Mouse (Mus musculus) limb, embryonic 14.5 days (tissue): Measurements from ENCODE around the gene Boll. TPM values are rescaled to one million over a fixed set of nuclear protein-coding genes. Genes with fewer than 3 reads are reported as not detected.

Source experiments
- ATAC-seq: fragments of 200-750 bp; cut with Nextera tagmentation; 2 replicates; pipeline ENCODE4 v1.8.0; 2017; ENCODE audit warnings: low read depth, moderate number of reproducible peaks, moderate TSS enrichment; ENCODE audit not compliant: low FRiP score
- DNase-seq: peaks from one replicate; pipeline ENCODE4 v3.0.0-alpha.2; 2015; ENCODE audit warnings: low spot score
- H3K27ac ChIP-seq: fragments of 300-500 bp; sonication (generic); replicated peaks from 2 replicates; pipeline ENCODE4 v1.5.1; 2014; ENCODE audit warnings: low read depth, mild to moderate bottlenecking, low read length, moderate library complexity, mixed read lengths
- H3K27me3 ChIP-seq: fragments of 300-500 bp; sonication (generic); 2 replicates; pipeline ENCODE4 v1.6.1; 2014; ENCODE audit warnings: low read length, mixed read lengths; ENCODE audit not compliant: control insufficient read depth, insufficient read depth
- H3K36me3 ChIP-seq: fragments of 300-500 bp; sonication (generic); 2 replicates; pipeline ENCODE4 v1.6.1; 2014; ENCODE audit warnings: mild to moderate bottlenecking, low read length, moderate library complexity, mixed read lengths; ENCODE audit not compliant: control insufficient read depth, insufficient read depth
- H3K4me1 ChIP-seq: fragments of 300-500 bp; sonication (generic); 2 replicates; pipeline ENCODE4 v1.6.1; 2014; ENCODE audit warnings: antibody characterized with exemption, low read length, mixed read lengths; ENCODE audit not compliant: control insufficient read depth, insufficient read depth
- H3K4me2 ChIP-seq: fragments of 300-500 bp; sonication (generic); replicated peaks from 2 replicates; pipeline ENCODE4 v1.6.1; 2014; ENCODE audit warnings: low read depth, mild to moderate bottlenecking, low read length, moderate library complexity; ENCODE audit not compliant: severe bottlenecking
- H3K4me3 ChIP-seq: fragments of 300-500 bp; sonication (generic); replicated peaks from 2 replicates; pipeline ENCODE4 v1.5.1; 2014; ENCODE audit warnings: low read length
- H3K9ac ChIP-seq: fragments of 300-500 bp; sonication (generic); 2 replicates; pipeline ENCODE4 v1.6.1; 2014; ENCODE audit warnings: mild to moderate bottlenecking, low read depth, low read length, moderate library complexity; ENCODE audit not compliant: severe bottlenecking
- H3K9me3 ChIP-seq: fragments of 300-500 bp; sonication (generic); 2 replicates; pipeline ENCODE4 v1.6.1; 2016; ENCODE audit warnings: low read length; ENCODE audit not compliant: control insufficient read depth
- POLR2A ChIP-seq: fragments of 200-500 bp; IDR thresholded peaks from 2 replicates; pipeline ENCODE4 v1.8.0; 2012; ENCODE audit warnings: inconsistent platforms, mild to moderate bottlenecking, moderate library complexity, borderline replicate concordance; ENCODE audit not compliant: insufficient read depth, insufficient read length; ENCODE audit errors: extremely low read depth
- WGBS: fragments of 180-500 bp; shearing (Covaris S2); extraction: QIAGEN DNeasy Blood & Tissue Kit; methylation state at CpG from one replicate; pipeline ENCODE4 v1.1.7; 2014; 5-methylcytosine and 5-hydroxymethylcytosine counted together
- polyA plus RNA-seq, 2 experiments: library from polyadenylated mRNA; depleted of rRNA in 1 of 2; stranded (reverse) in 1 of 2; unstranded in 1 of 2; fragments of >200 nt; fragmentation: Nextera tagmentation in 1 of 2; extraction: Ambion mirVana in 1 of 2; gene quantifications; 2 replicates each; pipeline versions ENCODE4 v1.2.1 to v1.2.3; 2012 to 2014

The Boll gene
- polyA plus RNA-seq, 2 experiments = 0.24 to 0.99 TPM

DNA sequence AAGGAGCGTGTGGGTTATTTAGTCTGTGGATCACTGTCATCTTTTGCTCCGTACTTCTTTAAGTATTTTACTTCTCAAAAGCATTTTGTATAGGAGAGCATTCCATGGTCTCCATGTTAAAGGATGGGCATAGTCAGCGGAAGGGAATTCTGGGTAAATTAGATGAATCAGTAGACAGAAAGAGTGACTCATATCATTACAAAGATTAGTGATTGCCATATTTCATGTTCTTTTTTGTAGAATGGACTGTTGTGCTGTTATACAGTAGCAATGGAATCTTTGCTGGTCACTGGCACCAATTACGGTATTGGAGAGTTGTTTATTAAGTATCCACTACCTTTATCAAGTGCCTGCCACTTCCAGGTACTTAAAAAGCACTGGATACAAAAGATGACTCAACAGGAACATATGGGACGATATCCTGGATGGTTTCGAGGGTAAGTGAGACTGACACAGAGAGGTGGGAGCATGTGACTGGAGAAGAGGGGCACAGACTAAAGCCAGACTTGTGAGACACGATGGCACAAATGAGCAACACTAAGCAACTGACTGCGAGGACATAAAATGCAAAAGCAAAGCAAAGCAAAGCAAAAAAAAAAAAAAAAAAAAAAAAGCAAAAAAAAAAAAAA, 134.9 kb downstream of the Boll start:
- Histone ChIP-seq H3K4me1 (peaks cover 13% of the 10 kb centered on the region; the same call in 1 of the 2 replicates), H3K9ac (no peak overlapping the region), H3K4me2 (no peak overlapping the region), H3K27me3 (no peaks in the 10 kb centered on the region), H3K4me3 (no peak overlapping the region), H3K9me3 (no peaks in the 10 kb centered on the region), H3K27ac (no peak overlapping the region), H3K36me3 (no peaks in the 10 kb centered on the region)
- no peak for TF ChIP-seq POLR2A
- WGBS = 86% methylated on average over 8 of the region's 8 CpGs
- no peak for ATAC-seq
- no peak for DNase-seq

DNA sequence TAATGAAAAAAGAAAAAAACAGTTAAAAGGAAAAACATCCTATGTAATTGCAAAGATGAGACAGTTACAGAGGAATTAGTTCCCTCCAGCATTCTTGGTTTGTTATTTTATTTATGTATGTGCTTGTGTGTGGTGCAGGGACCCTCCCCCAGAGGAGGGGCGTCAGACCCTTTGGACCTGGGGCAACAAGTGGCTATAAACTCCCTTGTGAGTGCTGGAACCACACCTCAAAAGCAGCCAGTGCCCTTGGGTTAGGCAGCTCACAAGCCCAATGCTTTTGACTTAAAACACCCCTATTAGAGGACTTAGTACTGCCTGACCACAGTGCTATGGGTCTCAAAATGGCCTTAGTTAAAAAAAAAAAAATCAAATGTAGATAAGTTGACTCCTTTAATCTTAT, 135.9 kb downstream of the Boll start:
- no peak overlapping the region for H3K4me3 ChIP-seq
- ATAC-seq (no peak), DNase-seq (no peak)
- H3K9ac ChIP-seq = no peak overlapping the region
- TF ChIP-seq POLR2A = no peak
- peak overlapping the region; percentile 29 for H3K4me2 ChIP-seq
- peaks cover 22% of the 10 kb centered on the region for H3K4me1 ChIP-seq
- no peaks in the 10 kb centered on the region for H3K9me3 ChIP-seq
- H3K27ac ChIP-seq = no peak overlapping the region
- 24% methylated on average over 1 of the region's 1 CpGs for WGBS
- H3K36me3 ChIP-seq = no peaks in the 10 kb centered on the region
- no peaks in the 10 kb centered on the region for H3K27me3 ChIP-seq

DNA sequence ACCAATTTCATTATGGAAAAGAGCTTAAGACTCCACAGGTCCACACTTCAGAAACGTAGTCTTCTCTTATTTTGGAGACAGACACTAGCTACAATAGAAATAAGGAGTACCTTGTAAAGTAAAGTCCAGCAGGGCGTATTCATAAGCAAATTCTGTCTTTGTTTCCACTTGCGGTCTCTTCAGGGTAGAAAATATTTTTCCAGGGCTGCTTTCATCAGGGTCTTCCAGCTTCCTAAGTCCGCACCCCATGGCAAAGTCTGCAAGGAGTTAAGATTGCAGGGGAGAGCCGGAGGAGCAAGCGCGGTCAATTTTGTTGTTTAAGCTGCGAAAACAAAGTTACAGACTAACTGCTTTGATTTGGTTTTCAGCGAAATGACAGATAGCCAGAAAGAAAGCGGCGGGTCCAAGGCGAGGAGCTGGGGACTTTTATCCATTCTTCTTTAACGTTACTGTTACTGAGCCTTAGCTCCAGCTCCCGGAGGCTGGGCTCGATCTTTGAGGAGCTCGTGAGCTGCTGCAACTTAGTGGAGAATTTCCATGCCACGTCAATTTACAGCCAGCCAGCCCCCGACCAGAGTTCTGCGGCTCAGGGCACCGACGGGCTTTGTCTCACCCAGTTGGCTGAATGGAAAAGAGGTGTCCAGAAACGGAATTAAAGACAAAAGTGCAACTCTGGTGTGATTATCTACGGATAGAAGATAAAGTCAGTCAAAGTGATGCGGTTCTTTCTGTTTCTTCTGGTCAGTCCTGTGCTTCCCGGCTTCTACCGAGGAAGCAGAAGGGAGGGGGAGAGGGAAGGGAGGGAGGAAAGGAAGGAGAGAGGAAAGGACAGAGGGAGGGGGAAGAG, 137.0 kb downstream of the Boll start, which contains the start of gene Rftn2:
Rftn2 (minus strand) TSS at position 772 of the 847 bp plus-strand sequence.
- peak; percentile 19; the same call in 1 of the 2 replicates for TF ChIP-seq POLR2A
- Histone ChIP-seq H3K27me3 (no peaks in the 10 kb centered on the region), H3K4me2 (peak within 1 kb of the TSS; percentile 54), H3K4me3 (peak within 1 kb of the TSS; percentile 48), H3K9me3 (no peaks in the 10 kb centered on the region), H3K4me1 (peaks cover 26% of the 10 kb centered on the region), H3K9ac (peak within 1 kb of the TSS; percentile 70), H3K27ac (peak within 1 kb of the TSS; percentile 87), H3K36me3 (no peaks in the 10 kb centered on the region)
- DNase-seq (peak; percentile 74), ATAC-seq (peak; percentile 74)
- 2% methylated on average over 26 of the region's 26 CpGs for WGBS

DNA sequence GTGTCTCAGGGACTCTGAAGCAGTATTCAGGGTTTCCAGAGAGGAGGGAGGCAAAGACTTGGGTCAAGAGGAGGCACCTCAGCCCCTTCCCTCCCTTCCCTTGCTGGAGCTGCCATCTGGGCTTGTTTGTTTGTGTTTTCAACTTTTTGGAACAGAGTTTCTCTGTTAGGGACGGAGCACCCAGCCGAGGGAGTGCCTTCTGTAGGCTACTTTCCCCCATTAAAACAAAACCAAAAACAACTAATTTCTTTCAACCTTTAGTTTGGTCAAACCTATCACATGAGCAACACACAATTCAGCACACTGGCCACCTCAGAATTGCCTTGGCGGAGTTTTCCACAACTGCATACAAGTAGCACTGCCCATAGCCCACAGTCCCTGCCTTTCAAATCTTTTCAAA, 137.9 kb downstream of the Boll start:
- 20% methylated on average over 3 of the region's 3 CpGs for WGBS
- H3K4me2 ChIP-seq = peak overlapping the region; percentile 54
- ATAC-seq (peak; percentile 31; the same call in 1 of the 2 replicates), DNase-seq (no peak)
- no peaks in the 10 kb centered on the region for H3K27me3 ChIP-seq
- H3K9ac ChIP-seq = peak overlapping the region; percentile 70
- H3K4me3 ChIP-seq = peak overlapping the region; percentile 48
- peaks cover 26% of the 10 kb centered on the region for H3K4me1 ChIP-seq
- H3K36me3 ChIP-seq = no peaks in the 10 kb centered on the region
- peak overlapping the region; percentile 87 for H3K27ac ChIP-seq
- H3K9me3 ChIP-seq = no peaks in the 10 kb centered on the region
- TF ChIP-seq POLR2A = peak; percentile 6; the same call in 1 of the 2 replicates

- ATAC-seq = 0 out of 2 replicates have a peak, but pooled peaks have one; percentile 21
- H3K9ac ChIP-seq = peak overlapping the region; percentile 70
Measured at GRCm38 (mm10) chr1:55224111-55224510, 139.2 kb downstream of the Boll start.

More at GRCm38 (mm10) chr1:55224111-55224510, 139.2 kb downstream of the Boll start:
- H3K27ac ChIP-seq = no peak overlapping the region
- no peaks in the 10 kb centered on the region for H3K36me3 ChIP-seq
- peak overlapping the region; percentile 48 for H3K4me3 ChIP-seq
- H3K9me3 ChIP-seq = no peaks in the 10 kb centered on the region
- WGBS = 19% methylated on average over 11 of the region's 11 CpGs
- H3K4me1 ChIP-seq = peaks cover 26% of the 10 kb centered on the region
- H3K4me2 ChIP-seq = peak overlapping the region; percentile 54
- no peaks in the 10 kb centered on the region for H3K27me3 ChIP-seq
- TF ChIP-seq POLR2A = no peak
- DNase-seq = peak; percentile 64
